Mouse (Mus musculus): ENCODE measurements around the gene Gsap. TPM values are rescaled to one million over a fixed set of nuclear protein-coding genes. Genes with fewer than 3 reads are reported as not detected.
A peak's percentile ranks its signal among the peaks of the same experiment; 100 is the strongest.
"Not testable (repeated sequence)": the region's sequence is repeated elsewhere in the genome, so short reads cannot be mapped to it uniquely, and the experiment has no call there.

Gsap gene
- polyA plus RNA-seq, 1 experiment from 2014 or later, result 16.3 TPM

DNA sequence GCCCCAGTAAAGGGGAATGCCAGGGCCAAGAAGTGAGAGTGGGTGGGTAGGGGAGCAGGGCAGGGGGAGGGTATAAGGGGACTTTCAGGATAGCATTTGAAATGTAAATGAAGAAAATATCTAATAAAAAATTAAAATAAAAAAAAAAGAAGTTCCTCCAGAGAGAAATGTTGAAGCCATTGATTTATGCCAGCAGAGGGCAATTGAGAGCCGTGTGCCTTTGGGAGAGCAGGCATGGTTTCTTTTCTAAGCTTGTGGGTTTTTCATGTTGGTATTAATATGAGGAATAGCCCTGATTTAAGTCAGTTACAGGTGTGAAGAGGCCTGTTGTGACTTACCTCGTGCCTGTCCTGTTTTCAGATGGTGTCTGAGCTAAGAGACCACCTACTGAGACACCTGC is 91.6 kb downstream of the Gsap start:
- H3K9me3 ChIP-seq (ENCODE audit: control insufficient read depth, low read length); H3K9ac ChIP-seq (replicated peaks; ENCODE audit: low read depth, low read length); H3K4me3 ChIP-seq (ENCODE audit: low read depth, low read length); H3K4me1 ChIP-seq (ENCODE audit: control insufficient read depth, insufficient read depth, low read length); H3K4me2 ChIP-seq (ENCODE audit: low read depth, low read length); H3K27me3 ChIP-seq (ENCODE audit: control insufficient read depth, insufficient read depth, low read length); H3K36me3 ChIP-seq (ENCODE audit: control insufficient read depth, insufficient read depth, low read length); H3K27ac ChIP-seq (ENCODE audit: low read depth, low read length); ATAC-seq (ENCODE audit: low read depth): not testable (repeated sequence)
- 58% methylated on average over 2 of the region's 2 CpGs for WGBS

GRCm38 (mm10) chr5:21283356-21284062 is 97.5 kb downstream of the Gsap start:
- Histone ChIP-seq H3K4me3 (ENCODE audit: low read depth, low read length) (no peak overlapping the region), H3K36me3 (ENCODE audit: control insufficient read depth, insufficient read depth, low read length) (no peaks in the 10 kb centered on the region), H3K4me2 (ENCODE audit: low read depth, low read length) (no peak overlapping the region), H3K4me1 (ENCODE audit: control insufficient read depth, insufficient read depth, low read length) (no peaks in the 10 kb centered on the region), H3K27me3 (ENCODE audit: control insufficient read depth, insufficient read depth, low read length) (no peaks in the 10 kb centered on the region), H3K9ac (replicated peaks; ENCODE audit: low read depth, low read length) (no peak overlapping the region), H3K9me3 (ENCODE audit: control insufficient read depth, low read length) (no peaks in the 10 kb centered on the region), H3K27ac (ENCODE audit: low read depth, low read length) (no peak overlapping the region)
- WGBS, result 93% methylated on average over 12 of the region's 12 CpGs
- ATAC-seq (ENCODE audit: low read depth), result no peak

DNA sequence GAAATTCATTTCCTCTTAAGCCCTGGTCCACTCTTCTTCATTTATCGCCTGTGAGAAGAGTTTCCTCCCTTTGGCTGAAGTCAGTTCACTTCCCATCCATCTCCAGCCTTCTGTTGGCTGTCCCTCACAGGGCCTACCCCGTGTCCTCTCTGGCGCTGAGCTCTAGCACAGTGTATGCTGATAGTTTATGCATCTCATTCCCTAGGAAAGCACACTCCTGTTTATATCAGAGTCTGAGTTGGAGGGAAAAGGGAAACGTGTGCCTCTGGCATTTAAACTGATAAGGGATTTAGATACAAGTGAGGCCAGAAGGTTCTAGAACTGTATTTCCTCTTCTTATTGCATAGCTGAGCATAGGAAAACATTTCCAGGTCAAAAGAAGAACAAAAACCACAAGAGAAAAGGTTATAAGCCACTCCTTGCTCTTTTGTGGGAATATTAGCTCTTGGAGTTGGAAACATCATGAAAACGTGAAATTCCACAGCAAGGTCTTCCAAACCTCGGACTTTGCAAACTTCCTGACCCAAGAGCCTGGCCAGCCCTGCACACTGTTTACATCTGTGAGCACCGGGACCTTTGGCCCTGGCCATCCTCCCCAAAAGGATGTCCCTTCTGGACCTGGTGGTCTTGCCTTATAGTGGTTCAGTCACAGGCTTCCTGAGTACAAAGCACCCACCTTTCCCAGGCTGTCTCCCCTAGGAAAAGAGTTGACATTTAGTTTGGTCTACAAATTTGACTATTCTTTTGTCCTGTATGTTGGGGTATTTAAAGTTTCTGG is 102.8 kb downstream of the Gsap start:
- H3K9ac ChIP-seq (replicated peaks; ENCODE audit: low read depth, low read length), result no peak overlapping the region
- H3K9me3 ChIP-seq (ENCODE audit: control insufficient read depth, low read length), result no peaks in the 10 kb centered on the region
- H3K4me3 ChIP-seq (ENCODE audit: low read depth, low read length), result no peak overlapping the region
- no peaks in the 10 kb centered on the region for H3K27me3 ChIP-seq (ENCODE audit: control insufficient read depth, insufficient read depth, low read length)
- no peaks in the 10 kb centered on the region for H3K36me3 ChIP-seq (ENCODE audit: control insufficient read depth, insufficient read depth, low read length)
- ATAC-seq (ENCODE audit: low read depth), result no peak
- no peak overlapping the region for H3K4me2 ChIP-seq (ENCODE audit: low read depth, low read length)
- WGBS, result 83% methylated on average over 7 of the region's 7 CpGs
- no peaks in the 10 kb centered on the region for H3K4me1 ChIP-seq (ENCODE audit: control insufficient read depth, insufficient read depth, low read length)
- H3K27ac ChIP-seq (ENCODE audit: low read depth, low read length), result no peak overlapping the region

GRCm38 (mm10) chr5:21290594-21290993 is 104.5 kb downstream of the Gsap start:
- H3K27ac ChIP-seq (ENCODE audit: low read depth, low read length), result no peak overlapping the region
- H3K4me1 ChIP-seq (ENCODE audit: control insufficient read depth, insufficient read depth, low read length), result no peaks in the 10 kb centered on the region
- WGBS, result 95% methylated on average over 8 of the region's 8 CpGs
- no peak overlapping the region for H3K9ac ChIP-seq (replicated peaks; ENCODE audit: low read depth, low read length)
- no peaks in the 10 kb centered on the region for H3K36me3 ChIP-seq (ENCODE audit: control insufficient read depth, insufficient read depth, low read length)
- no peaks in the 10 kb centered on the region for H3K27me3 ChIP-seq (ENCODE audit: control insufficient read depth, insufficient read depth, low read length)
- no peak overlapping the region for H3K4me3 ChIP-seq (ENCODE audit: low read depth, low read length)
- H3K9me3 ChIP-seq (ENCODE audit: control insufficient read depth, low read length), result no peaks in the 10 kb centered on the region
- no peak for ATAC-seq (ENCODE audit: low read depth)
- H3K4me2 ChIP-seq (ENCODE audit: low read depth, low read length), result no peak overlapping the region

DNA sequence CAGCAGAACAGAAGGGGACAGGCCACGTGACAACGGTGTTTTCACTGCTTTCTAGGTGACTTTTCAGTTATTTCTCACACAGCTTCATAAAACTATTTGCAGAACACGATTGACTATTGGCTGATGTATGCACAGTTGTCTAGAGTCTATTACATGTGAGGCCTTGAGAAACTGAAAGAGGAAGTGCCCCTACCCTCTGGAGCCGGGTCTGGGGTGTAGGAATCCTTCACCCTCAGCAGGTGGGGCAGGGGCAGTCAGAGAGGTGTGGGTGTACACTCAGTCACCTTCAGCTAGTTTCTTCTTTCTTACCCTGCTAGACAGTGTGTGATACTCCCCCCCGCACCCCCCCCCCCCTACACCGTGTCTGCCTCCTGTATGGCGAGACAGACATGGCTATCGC is 109.6 kb downstream of the Gsap start:
- no peak for ATAC-seq (ENCODE audit: low read depth)
- Histone ChIP-seq H3K4me2 (ENCODE audit: low read depth, low read length) (no peak overlapping the region), H3K27ac (ENCODE audit: low read depth, low read length) (no peak overlapping the region), H3K9me3 (ENCODE audit: control insufficient read depth, low read length) (no peaks in the 10 kb centered on the region), H3K27me3 (ENCODE audit: control insufficient read depth, insufficient read depth, low read length) (no peaks in the 10 kb centered on the region), H3K9ac (replicated peaks; ENCODE audit: low read depth, low read length) (no peak overlapping the region), H3K36me3 (ENCODE audit: control insufficient read depth, insufficient read depth, low read length) (no peaks in the 10 kb centered on the region), H3K4me3 (ENCODE audit: low read depth, low read length) (no peak overlapping the region), H3K4me1 (ENCODE audit: control insufficient read depth, insufficient read depth, low read length) (no peaks in the 10 kb centered on the region)
- 85% methylated on average over 8 of the region's 8 CpGs for WGBS

GRCm38 (mm10) chr5:21299076-21299755 is 113.2 kb downstream of the Gsap start:
- no peak overlapping the region for H3K4me2 ChIP-seq (ENCODE audit: low read depth, low read length)
- 78% methylated on average over 21 of the region's 21 CpGs for WGBS

GRCm38 (mm10) chr5:21300058-21300457 is 114.0 kb downstream of the Gsap start:
- WGBS, result 90% methylated on average over 3 of the region's 3 CpGs
- Histone ChIP-seq H3K27ac (ENCODE audit: low read depth, low read length) (no peak overlapping the region), H3K9ac (replicated peaks; ENCODE audit: low read depth, low read length) (no peak overlapping the region), H3K4me1 (ENCODE audit: control insufficient read depth, insufficient read depth, low read length) (no peaks in the 10 kb centered on the region), H3K36me3 (ENCODE audit: control insufficient read depth, insufficient read depth, low read length) (no peaks in the 10 kb centered on the region), H3K27me3 (ENCODE audit: control insufficient read depth, insufficient read depth, low read length) (no peaks in the 10 kb centered on the region), H3K9me3 (ENCODE audit: control insufficient read depth, low read length) (no peaks in the 10 kb centered on the region), H3K4me2 (ENCODE audit: low read depth, low read length) (no peak overlapping the region), H3K4me3 (ENCODE audit: low read depth, low read length) (no peak overlapping the region)
- peak; percentile 59; the same call in 1 of the 2 replicates for ATAC-seq (ENCODE audit: low read depth)

More at GRCm38 (mm10) chr5:21299076-21299755, 113.2 kb downstream of the Gsap start:
- Histone ChIP-seq H3K9me3 (ENCODE audit: control insufficient read depth, low read length) (no peaks in the 10 kb centered on the region), H3K9ac (replicated peaks; ENCODE audit: low read depth, low read length) (no peak overlapping the region), H3K4me3 (ENCODE audit: low read depth, low read length) (no peak overlapping the region), H3K36me3 (ENCODE audit: control insufficient read depth, insufficient read depth, low read length) (no peaks in the 10 kb centered on the region), H3K27me3 (ENCODE audit: control insufficient read depth, insufficient read depth, low read length) (no peaks in the 10 kb centered on the region), H3K4me1 (ENCODE audit: control insufficient read depth, insufficient read depth, low read length) (no peaks in the 10 kb centered on the region), H3K27ac (ENCODE audit: low read depth, low read length) (no peak overlapping the region)
- ATAC-seq (ENCODE audit: low read depth), result peak; percentile 81; the same call in 1 of the 2 replicates

DNA sequence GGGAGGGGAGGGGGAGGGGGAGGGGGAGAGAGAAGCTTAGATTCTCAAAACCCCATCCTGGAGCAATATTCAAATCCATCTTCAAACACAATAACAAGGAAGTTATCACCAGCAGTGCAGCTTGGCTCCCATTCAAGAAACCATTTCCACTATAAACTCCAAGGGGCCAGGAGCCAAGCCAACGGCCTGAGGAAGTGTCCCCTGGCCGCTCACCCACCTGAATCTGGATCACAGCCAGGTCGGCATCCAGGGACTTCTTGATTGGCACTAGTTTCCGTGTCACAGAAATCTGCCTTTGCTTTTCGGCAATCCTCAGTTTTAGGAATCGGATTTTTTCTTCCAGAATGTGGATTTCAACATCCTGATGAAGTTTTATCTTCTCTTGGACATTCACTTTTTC is 115.0 kb downstream of the Gsap start:
- Histone ChIP-seq H3K4me2 (ENCODE audit: low read depth, low read length) (no peak overlapping the region), H3K4me3 (ENCODE audit: low read depth, low read length) (no peak overlapping the region), H3K9ac (replicated peaks; ENCODE audit: low read depth, low read length) (no peak overlapping the region), H3K27me3 (ENCODE audit: control insufficient read depth, insufficient read depth, low read length) (no peaks in the 10 kb centered on the region), H3K4me1 (ENCODE audit: control insufficient read depth, insufficient read depth, low read length) (no peaks in the 10 kb centered on the region), H3K9me3 (ENCODE audit: control insufficient read depth, low read length) (no peaks in the 10 kb centered on the region), H3K36me3 (ENCODE audit: control insufficient read depth, insufficient read depth, low read length) (no peaks in the 10 kb centered on the region), H3K27ac (ENCODE audit: low read depth, low read length) (no peak overlapping the region)
- 71% methylated on average over 6 of the region's 6 CpGs for WGBS
- ATAC-seq (ENCODE audit: low read depth), result no peak

DNA sequence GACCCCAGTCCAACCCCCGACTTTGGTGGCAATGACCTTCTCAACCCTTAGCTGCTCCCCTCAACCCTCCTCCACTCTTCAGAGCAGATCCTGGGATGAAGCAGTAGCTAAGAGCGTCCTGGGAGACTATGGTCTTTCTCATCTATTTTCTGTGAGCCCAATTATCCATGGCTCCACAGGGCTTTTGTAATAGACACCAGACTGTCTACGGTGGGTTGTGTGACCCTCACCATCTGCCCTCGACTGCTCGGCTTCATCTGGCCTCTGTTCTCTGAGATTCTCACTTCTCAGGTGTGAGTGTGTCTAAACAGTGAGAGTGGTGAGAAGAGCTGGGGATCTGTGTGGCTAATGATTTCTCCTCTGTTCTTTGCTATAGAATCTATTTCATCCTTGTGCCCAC is 121.1 kb downstream of the Gsap start:
- ATAC-seq (ENCODE audit: low read depth), result no peak
- no peaks in the 10 kb centered on the region for H3K36me3 ChIP-seq (ENCODE audit: control insufficient read depth, insufficient read depth, low read length)
- no peak overlapping the region for H3K4me3 ChIP-seq (ENCODE audit: low read depth, low read length)
- H3K4me2 ChIP-seq (ENCODE audit: low read depth, low read length), result no peak overlapping the region
- H3K27me3 ChIP-seq (ENCODE audit: control insufficient read depth, insufficient read depth, low read length), result no peaks in the 10 kb centered on the region
- WGBS, result 69% methylated on average over 5 of the region's 5 CpGs
- H3K9ac ChIP-seq (replicated peaks; ENCODE audit: low read depth, low read length), result no peak overlapping the region
- H3K4me1 ChIP-seq (ENCODE audit: control insufficient read depth, insufficient read depth, low read length), result no peaks in the 10 kb centered on the region
- H3K9me3 ChIP-seq (ENCODE audit: control insufficient read depth, low read length), result no peaks in the 10 kb centered on the region
- H3K27ac ChIP-seq (ENCODE audit: low read depth, low read length), result no peak overlapping the region

Measured in neural tube, embryonic 14.5 days (tissue).